Mouse (Mus musculus) midbrain, embryonic 12.5 days (tissue): ENCODE measurements around the gene Efcc1. TPM values are rescaled to one million over a fixed set of nuclear protein-coding genes. Genes with fewer than 3 reads are reported as not detected.

ENCODE experiments used
- ATAC-seq: fragments of 200-750 bp; cut with Nextera tagmentation; 2 replicates; pipeline ENCODE4 v1.8.0; 2017; ENCODE audit warnings: low read depth, moderate TSS enrichment, moderate library complexity; ENCODE audit not compliant: low FRiP score
- H3K27ac ChIP-seq: fragments of 300-500 bp; sonication (generic); replicated peaks from 2 replicates; pipeline ENCODE4 v1.5.1; 2016; ENCODE audit warnings: mild to moderate bottlenecking
- H3K27me3 ChIP-seq: fragments of 300-500 bp; sonication (generic); 2 replicates; pipeline ENCODE4 v1.6.1; 2016; ENCODE audit warnings: mild to moderate bottlenecking
- H3K36me3 ChIP-seq: fragments of 300-500 bp; sonication (generic); 2 replicates; pipeline ENCODE4 v1.6.1; 2016
- H3K4me1 ChIP-seq: fragments of 300-500 bp; sonication (generic); 2 replicates; pipeline ENCODE4 v1.6.1; 2016
- H3K4me2 ChIP-seq: fragments of 300-500 bp; sonication (generic); replicated peaks from 2 replicates; pipeline ENCODE4 v1.6.1; 2016; ENCODE audit warnings: mild to moderate bottlenecking, moderate library complexity
- H3K4me3 ChIP-seq: fragments of 300-500 bp; sonication (generic); 2 replicates; pipeline ENCODE4 v1.5.1; 2016; ENCODE audit warnings: mild to moderate bottlenecking
- H3K9ac ChIP-seq: fragments of 300-500 bp; sonication (generic); replicated peaks from 2 replicates; pipeline ENCODE4 v1.6.1; 2016; ENCODE audit warnings: mild to moderate bottlenecking, moderate library complexity
- H3K9me3 ChIP-seq: fragments of 300-500 bp; sonication (generic); 2 replicates; pipeline ENCODE4 v1.6.1; 2016; ENCODE audit warnings: mild to moderate bottlenecking
- WGBS: fragments of 180-500 bp; shearing (Covaris S2); methylation state at CpG from one replicate; pipeline ENCODE4 v1.1.7; 2016; 5-methylcytosine and 5-hydroxymethylcytosine counted together
- polyA plus RNA-seq: library from polyadenylated mRNA; unstranded; fragments of >200 nt; fragmentation: Nextera tagmentation; extraction: Ambion mirVana; gene quantifications from 2 replicates; pipeline ENCODE4 v1.2.1, GENCODE M21; 2016

Gene Efcc1
- polyA plus RNA-seq, 1 experiment from 2014 or later: 4.4 TPM

DNA sequence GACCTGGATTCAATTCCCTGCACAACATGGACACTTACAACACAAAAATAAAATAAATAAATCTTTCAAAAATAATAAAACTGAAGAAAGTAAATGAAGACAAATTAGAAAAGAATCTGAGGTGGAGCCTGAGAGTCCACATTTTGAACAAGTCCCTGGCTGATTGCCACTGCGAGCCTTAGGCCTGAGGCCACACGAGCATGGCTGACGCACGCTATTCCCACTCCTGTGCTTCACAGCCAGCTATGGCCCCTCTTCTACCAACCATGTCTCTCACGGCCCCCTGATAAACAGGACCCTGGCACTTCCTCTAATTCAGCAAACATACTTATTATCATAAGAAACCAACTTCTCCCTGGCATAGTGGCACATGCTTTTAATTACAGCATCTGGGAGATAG lies 56.0 kb downstream of the Efcc1 start:
- Histone ChIP-seq H3K27ac (no peak overlapping the region), H3K4me1 (peaks cover 11% of the 10 kb centered on the region), H3K9me3 (no peaks in the 10 kb centered on the region), H3K9ac (no peak overlapping the region), H3K36me3 (no peaks in the 10 kb centered on the region), H3K4me2 (no peak overlapping the region), H3K27me3 (no peaks in the 10 kb centered on the region), H3K4me3 (no peak overlapping the region)
- no peak for ATAC-seq
- 93% methylated on average over 5 of the region's 5 CpGs for WGBS

DNA sequence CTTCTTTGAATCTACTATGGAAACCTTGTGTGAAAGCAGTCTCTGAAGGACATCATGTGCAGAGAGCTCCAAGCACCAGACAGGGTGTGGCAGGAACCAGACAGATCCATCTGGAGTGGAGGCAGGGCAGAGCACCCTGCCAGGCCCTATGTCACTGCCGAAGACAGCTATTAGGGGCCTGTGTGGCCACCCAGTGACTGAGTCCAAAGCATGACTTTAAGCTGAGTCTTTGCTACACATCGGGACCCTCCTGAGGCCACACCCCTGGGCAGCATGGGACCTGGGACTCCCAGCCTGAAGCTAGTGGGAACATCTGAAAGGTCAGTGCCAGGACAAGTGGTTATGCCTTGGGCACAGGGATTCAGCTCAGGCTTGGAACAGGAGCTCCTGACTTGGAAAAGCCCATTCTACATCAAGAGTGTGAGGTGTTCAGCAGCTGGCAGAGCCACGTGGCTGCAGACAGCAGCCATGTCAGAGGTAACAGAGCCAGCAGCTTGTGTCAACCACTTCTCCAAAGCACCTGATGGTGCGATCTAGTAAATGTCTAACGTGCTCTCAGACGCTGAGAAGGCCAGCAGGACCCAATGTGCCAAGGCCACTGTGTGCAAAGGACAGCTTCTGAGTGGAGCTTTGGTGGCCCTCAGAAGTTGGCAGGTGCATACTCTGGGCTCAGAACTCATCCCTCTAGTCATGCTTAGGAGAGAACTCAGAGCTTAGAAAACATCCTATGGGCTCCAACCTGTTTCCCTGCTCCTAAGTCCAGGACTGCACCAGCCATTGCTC lies 56.6 kb downstream of the Efcc1 start:
- Histone ChIP-seq H3K4me1 (peaks cover 11% of the 10 kb centered on the region), H3K27ac (no peak overlapping the region), H3K4me3 (no peak overlapping the region), H3K9ac (no peak overlapping the region), H3K9me3 (no peaks in the 10 kb centered on the region), H3K27me3 (no peaks in the 10 kb centered on the region), H3K36me3 (peaks cover 5% of the 10 kb centered on the region), H3K4me2 (no peak overlapping the region)
- WGBS: 86% methylated on average over 6 of the region's 6 CpGs
- ATAC-seq: no peak

DNA sequence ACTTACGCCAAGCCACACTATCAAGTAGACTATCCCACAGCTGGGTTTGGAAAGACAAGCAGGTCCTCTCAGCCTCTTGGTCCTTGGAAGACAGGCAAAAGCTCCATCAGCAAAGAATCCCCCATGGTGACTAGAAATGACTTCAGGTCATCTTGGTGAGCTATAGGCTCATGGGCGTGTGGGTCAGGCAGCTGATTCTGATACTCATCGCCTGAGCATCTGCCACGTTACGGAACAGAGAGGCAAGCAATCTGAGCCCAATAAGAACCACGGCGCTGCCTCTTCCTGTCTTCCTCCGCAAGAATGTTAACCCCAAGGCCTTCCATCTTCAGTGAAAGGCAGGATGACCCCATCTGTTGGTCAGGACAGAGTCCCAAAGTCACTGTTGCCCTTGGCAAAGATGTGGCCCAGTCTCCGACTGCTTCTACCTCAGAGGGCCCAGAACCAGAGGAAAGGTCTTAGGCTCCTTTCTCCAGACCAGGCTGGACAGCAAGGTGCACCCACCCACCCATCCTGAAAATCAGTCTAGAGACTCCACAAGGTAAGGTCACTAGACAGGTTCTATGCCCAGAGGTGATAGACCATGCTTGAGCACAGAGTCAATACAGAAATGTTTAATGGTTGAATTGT lies 57.7 kb downstream of the Efcc1 start:
- Histone ChIP-seq H3K36me3 (peaks cover 9% of the 10 kb centered on the region), H3K4me2 (no peak overlapping the region), H3K9me3 (no peaks in the 10 kb centered on the region), H3K27me3 (no peaks in the 10 kb centered on the region), H3K4me1 (peaks cover 11% of the 10 kb centered on the region), H3K9ac (no peak overlapping the region), H3K27ac (no peak overlapping the region), H3K4me3 (no peak overlapping the region)
- ATAC-seq: no peak
- 96% methylated on average over 9 of the region's 9 CpGs for WGBS

DNA sequence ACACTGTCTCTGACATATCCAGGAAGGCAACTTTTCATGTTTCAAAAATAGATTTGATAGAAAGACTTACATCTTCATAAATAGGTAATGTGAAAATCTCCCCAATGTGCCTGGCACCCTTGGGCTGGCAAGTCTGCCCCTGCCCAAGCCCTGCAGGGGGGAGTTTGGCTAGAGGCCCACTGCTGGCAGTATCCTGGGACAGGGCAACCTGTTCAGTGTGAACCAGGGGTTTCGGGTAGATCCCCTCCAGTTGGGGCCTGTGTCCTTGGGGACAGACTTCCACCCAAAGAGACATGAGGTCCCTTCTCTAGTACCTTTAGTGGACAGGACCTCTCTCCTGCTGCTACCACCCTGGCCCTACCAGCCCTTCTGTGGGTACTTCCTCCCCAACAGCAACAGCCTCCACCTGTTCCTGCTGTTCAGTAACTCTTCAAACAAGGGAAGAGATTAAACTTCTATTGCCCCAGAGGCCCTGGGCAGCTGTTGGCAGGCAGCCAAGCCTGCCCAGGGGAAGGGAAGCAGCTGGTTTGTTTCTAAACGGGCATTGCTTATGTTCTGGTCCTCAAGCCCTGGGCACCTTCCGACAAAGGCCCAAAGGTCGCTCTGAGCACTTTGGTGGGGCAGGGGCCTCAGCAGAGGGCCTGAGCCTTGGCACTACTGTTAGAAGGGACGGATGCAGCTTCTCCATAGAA lies 58.4 kb downstream of the Efcc1 start:
- Histone ChIP-seq H3K4me1 (peaks cover 11% of the 10 kb centered on the region), H3K4me3 (no peak overlapping the region), H3K9ac (no peak overlapping the region), H3K36me3 (peaks cover 9% of the 10 kb centered on the region), H3K27me3 (no peaks in the 10 kb centered on the region), H3K4me2 (no peak overlapping the region), H3K9me3 (no peaks in the 10 kb centered on the region), H3K27ac (peak overlapping the region; percentile 52)
- 64% methylated on average over 5 of the region's 5 CpGs for WGBS
- no peak for ATAC-seq

DNA sequence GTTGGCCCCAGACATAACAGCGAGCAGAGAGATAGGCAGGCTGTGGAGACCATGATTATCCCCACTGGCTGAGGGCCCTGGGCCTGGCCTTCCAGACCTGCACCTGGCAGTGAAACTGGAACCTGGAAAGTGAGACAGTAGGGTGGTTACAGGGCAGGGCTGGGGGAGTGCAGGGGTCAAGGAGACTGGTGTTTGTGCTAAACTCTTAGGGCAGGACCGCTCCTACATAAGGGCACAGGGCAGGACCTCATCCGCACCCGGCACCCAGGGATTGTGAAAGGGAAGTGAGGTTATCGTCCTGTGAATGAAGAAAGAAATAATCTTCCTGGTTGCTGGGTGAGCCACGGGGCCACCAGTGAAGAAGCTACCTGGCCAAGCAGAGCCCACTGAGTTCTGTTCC lies 59.1 kb downstream of the Efcc1 start:
- no peak for ATAC-seq
- Histone ChIP-seq H3K9ac (no peak overlapping the region), H3K9me3 (no peaks in the 10 kb centered on the region), H3K4me1 (peaks cover 11% of the 10 kb centered on the region), H3K4me2 (no peak overlapping the region), H3K36me3 (peaks cover 9% of the 10 kb centered on the region), H3K27ac (no peak overlapping the region), H3K4me3 (no peak overlapping the region), H3K27me3 (no peaks in the 10 kb centered on the region)
- 93% methylated on average over 6 of the region's 6 CpGs for WGBS

DNA sequence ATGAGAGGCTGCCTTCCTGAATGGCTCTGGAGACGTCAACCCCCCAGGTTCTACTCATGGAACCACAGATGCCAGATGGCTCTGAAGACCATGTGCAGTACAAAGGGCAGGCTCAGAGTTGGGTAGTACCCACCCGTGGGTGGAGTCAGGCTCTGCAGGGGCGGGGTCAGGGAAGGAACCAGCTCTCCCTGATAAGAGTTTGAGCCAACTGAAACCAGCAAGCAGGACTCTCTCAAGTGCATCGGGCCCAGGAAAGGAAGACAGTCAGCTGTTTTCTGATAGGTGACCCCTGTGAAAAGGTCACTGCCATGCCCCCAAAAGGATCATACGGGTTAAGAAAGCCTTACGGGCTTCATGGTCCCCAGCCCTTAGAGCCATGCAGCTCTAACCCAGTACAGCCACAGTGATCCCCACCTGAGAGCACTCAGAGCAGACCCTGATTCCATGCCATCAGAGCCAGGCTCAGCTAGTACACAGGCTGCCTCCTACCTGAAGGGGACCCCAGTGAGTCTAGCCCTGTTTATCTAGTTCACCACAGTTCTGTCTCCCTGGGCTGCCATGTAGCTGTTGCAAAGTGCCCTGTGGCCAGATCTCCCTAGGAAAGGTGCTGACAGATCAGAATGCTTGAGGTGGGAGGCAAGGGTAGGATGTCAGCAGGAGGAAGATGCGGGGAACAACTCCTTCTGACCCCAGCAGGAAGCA lies 60.3 kb downstream of the Efcc1 start:
- Histone ChIP-seq H3K4me2 (no peak overlapping the region), H3K27ac (no peak overlapping the region), H3K4me1 (peaks cover 11% of the 10 kb centered on the region), H3K27me3 (no peaks in the 10 kb centered on the region), H3K9me3 (no peaks in the 10 kb centered on the region), H3K9ac (no peak overlapping the region), H3K36me3 (peaks cover 9% of the 10 kb centered on the region), H3K4me3 (no peak overlapping the region)
- no peak for ATAC-seq
- 77% methylated on average over 7 of the region's 7 CpGs for WGBS

DNA sequence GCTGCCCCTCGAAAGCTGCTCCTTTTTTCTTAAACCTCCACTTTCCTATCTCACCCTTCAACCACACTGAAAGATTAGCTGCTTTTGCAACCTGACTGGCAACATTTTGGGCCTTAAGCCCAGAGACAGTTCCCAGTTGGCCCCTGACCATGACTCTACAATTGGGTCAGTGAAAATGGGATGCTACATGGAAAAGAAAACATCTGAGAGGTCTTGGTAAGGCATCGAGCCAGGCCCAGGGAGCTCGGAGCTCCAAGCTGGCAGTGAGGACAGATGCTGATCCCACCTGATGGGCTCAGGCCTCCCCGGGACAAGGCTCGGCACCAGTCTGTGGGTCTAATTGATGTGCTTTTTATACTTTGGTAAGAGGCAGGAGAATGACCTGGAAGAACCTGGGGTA lies 61.2 kb downstream of the Efcc1 start:
- peaks cover 9% of the 10 kb centered on the region for H3K36me3 ChIP-seq
- ATAC-seq: no peak

DNA sequence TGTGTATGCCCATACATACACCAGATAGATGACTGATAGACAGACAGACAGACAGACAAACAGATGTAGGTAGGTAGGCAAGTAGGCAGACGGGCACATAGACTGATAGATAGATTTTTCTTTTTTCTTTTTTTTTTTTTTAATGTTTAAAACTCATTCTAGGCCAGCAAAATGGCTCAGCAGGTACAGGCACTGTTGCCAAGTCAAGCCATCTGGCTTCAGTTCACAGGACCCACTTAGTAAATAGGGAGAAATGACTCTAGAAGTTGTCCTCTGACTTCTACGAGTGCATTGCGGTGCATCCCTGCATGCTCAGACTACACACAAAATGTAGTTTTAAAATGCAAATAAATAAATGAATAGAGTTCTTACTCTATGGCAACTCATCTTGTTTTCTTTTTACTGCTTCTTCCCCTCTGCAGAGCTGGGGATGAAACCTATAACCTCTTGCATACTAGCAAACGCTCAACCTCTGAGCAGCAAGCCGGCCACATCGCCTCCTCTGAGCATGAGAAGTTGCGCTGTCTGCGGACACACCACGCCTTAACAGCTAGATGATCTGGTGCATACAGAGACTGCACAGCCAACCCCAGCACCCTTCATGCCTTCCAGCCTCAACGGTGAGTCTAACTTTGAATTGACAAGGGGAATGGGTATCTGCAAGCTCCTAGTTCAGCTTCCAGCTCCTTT lies 63.3 kb downstream of the Efcc1 start:
- Histone ChIP-seq H3K4me3 (no peak overlapping the region), H3K27me3 (no peaks in the 10 kb centered on the region), H3K27ac (no peak overlapping the region), H3K9ac (no peak overlapping the region), H3K9me3 (no peaks in the 10 kb centered on the region), H3K4me1 (peaks cover 9% of the 10 kb centered on the region), H3K4me2 (no peak overlapping the region), H3K36me3 (peaks cover 9% of the 10 kb centered on the region)
- ATAC-seq: no peak
- 95% methylated on average over 10 of the region's 10 CpGs for WGBS

More for the DNA sequence above, 61.2 kb downstream of the Efcc1 start:
- Histone ChIP-seq H3K4me2 (no peak overlapping the region), H3K9ac (no peak overlapping the region), H3K9me3 (no peaks in the 10 kb centered on the region), H3K27me3 (no peaks in the 10 kb centered on the region), H3K4me3 (no peak overlapping the region), H3K27ac (no peak overlapping the region), H3K4me1 (peaks cover 11% of the 10 kb centered on the region)
- 93% methylated on average over 5 of the region's 5 CpGs for WGBS

DNA sequence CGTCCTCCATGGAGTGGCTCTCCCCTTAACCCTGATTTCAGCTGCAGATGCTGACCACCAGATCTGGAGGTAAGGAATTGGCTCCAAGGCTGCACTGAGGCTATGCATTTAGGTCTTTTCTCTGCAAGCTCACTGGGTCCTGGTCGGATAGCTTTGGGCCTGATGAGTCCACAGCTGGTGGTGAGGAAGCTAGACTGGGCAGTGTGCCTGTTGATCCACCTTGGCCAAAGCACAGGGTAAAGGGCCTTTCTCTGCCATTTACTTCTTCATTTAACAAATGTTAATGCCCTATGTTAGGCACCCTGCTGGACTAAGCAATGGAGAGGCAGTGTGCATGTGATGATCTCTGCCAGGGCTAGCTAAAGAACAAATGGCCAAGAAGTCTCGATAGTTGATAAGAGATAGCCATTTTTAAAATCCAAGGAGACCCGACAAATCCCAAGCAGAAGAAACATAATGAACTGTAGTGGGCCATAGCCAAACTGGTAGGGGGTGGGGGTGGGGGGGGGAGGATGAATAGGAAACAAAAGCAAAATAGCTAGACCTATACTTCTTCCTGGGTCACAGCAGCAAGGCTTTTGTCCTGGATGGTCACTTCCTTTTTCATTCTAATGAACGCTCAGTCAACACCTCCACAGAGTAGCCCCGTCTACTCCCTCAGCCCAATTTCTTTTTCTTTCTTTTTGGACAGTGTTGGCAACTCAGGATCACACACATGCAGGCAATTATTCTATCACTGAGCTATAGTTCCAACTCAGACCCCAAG lies 64.9 kb downstream of the Efcc1 start:
- 56% methylated on average over 6 of the region's 6 CpGs for WGBS
- no peaks in the 10 kb centered on the region for H3K27me3 ChIP-seq
- H3K27ac ChIP-seq: no peak overlapping the region
- no peak overlapping the region for H3K4me3 ChIP-seq
- ATAC-seq: no peak
- H3K4me2 ChIP-seq: no peak overlapping the region
- H3K36me3 ChIP-seq: peaks cover 9% of the 10 kb centered on the region
- H3K4me1 ChIP-seq: no peaks in the 10 kb centered on the region
- H3K9me3 ChIP-seq: no peaks in the 10 kb centered on the region
- H3K9ac ChIP-seq: no peak overlapping the region

DNA sequence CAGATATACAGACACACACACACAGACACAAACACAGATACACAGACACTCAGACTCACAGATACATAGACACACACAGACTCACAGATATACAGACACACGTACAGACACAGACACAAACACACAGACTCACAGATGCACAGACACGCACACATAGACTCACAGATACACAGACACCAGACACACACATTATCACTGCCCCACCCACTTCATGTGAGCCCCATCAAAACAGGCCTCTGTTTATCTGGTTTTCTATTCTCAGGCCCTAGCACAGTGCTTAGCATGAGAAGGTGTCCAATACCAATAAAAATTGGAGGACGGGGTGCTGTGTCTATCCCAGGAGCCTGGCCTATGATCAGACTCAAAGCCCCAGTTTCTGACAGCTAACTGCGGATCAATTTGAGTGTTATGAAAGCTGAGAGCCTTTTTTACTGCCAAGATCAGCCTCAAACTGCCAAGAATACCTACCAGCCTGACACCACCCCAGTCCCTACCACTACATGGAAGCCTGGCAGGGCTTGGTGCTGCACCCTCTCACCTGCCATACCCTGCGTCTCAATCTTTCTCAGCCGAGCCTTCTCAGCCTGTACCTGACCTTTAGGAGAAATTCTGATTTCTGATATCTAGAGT lies 65.7 kb downstream of the Efcc1 start:
- no peaks in the 10 kb centered on the region for H3K4me1 ChIP-seq
- H3K36me3 ChIP-seq: peaks cover 9% of the 10 kb centered on the region
- no peaks in the 10 kb centered on the region for H3K9me3 ChIP-seq
- H3K4me3 ChIP-seq: no peak overlapping the region
- ATAC-seq: no peak
- no peaks in the 10 kb centered on the region for H3K27me3 ChIP-seq
- no peak overlapping the region for H3K27ac ChIP-seq
- no peak overlapping the region for H3K9ac ChIP-seq
- H3K4me2 ChIP-seq: no peak overlapping the region
- WGBS: 96% methylated on average over 6 of the region's 6 CpGs

DNA sequence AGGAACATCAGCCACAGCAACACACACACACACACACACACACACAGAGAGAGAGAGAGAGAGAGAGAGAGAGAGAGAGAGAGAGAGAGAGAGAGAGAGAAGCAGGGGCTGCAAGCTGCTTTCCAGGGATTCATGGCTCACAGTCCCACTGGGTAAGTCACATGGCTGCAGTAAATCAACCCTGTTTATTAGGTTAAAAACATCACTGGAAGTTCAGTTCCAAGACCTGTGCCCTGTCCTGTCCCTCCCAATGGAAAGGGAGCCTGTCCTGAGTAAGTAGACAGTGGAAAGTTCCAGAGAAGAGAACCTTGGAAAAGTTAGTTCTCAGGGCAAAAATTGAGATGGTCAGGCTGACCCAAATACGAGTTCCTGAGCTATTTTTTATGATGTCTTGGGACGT lies 66.7 kb downstream of the Efcc1 start:
- no peak overlapping the region for H3K4me2 ChIP-seq
- H3K9me3 ChIP-seq: no peaks in the 10 kb centered on the region
- WGBS: 43% methylated on average over 2 of the region's 2 CpGs
- no peaks in the 10 kb centered on the region for H3K27me3 ChIP-seq
- H3K9ac ChIP-seq: no peak overlapping the region
- no peaks in the 10 kb centered on the region for H3K4me1 ChIP-seq
- ATAC-seq: no peak
- no peak overlapping the region for H3K4me3 ChIP-seq
- no peak overlapping the region for H3K27ac ChIP-seq
- peaks cover 4% of the 10 kb centered on the region for H3K36me3 ChIP-seq
